Mouse (Mus musculus) kidney, adult 2 months (tissue): ENCODE results near the gene Jade1. TPM values are rescaled to one million over a fixed set of nuclear protein-coding genes. Genes with fewer than 3 reads are reported as not detected.
A peak's percentile ranks its signal among the peaks of the same experiment; 100 is the strongest.

Source experiments
- DNase-seq: peaks from one replicate; pipeline ENCODE4 v3.0.0; 2021
- H3K27ac ChIP-seq: fragments of 200-500 bp; 2 replicates; pipeline ENCODE4 v1.5.1; 2012; ENCODE audit warnings: low read depth, low read length, control low read depth, inconsistent platforms; ENCODE audit not compliant: insufficient read depth
- H3K27me3 ChIP-seq: fragments of 200-500 bp; replicated peaks from 2 replicates; pipeline ENCODE4 v1.6.1; 2012; ENCODE audit warnings: mild to moderate bottlenecking, moderate library complexity, low read length, inconsistent platforms; ENCODE audit not compliant: control insufficient read depth, insufficient read depth
- H3K36me3 ChIP-seq: fragments of 200-500 bp; 2 replicates; pipeline ENCODE4 v1.6.1; 2012; ENCODE audit warnings: mild to moderate bottlenecking, moderate library complexity, low read length, inconsistent platforms; ENCODE audit not compliant: control insufficient read depth, insufficient read depth
- H3K4me1 ChIP-seq: fragments of 200-500 bp; 2 replicates; pipeline ENCODE4 v1.6.1; 2011; ENCODE audit warnings: low read length; ENCODE audit not compliant: control insufficient read depth, insufficient read depth
- H3K4me3 ChIP-seq: fragments of 200-500 bp; 2 replicates; pipeline ENCODE4 v1.5.1; 2011; ENCODE audit warnings: mild to moderate bottlenecking, low read depth, low read length, control low read depth; ENCODE audit not compliant: insufficient read depth
- CTCF ChIP-seq: fragments of 200-500 bp; conservative IDR thresholded peaks from 2 replicates; pipeline ENCODE4 v1.5.1; 2011; ENCODE audit warnings: low read depth, mild to moderate bottlenecking, control low read depth, low read length, moderate library complexity, mixed read lengths; ENCODE audit not compliant: insufficient read depth, insufficient read length
- POLR2A ChIP-seq: fragments of 200-500 bp; IDR thresholded peaks from one replicate; pipeline ENCODE4 v1.6.1; 2011; ENCODE audit warnings: low read depth, low read length, control low read depth
- WGBS: fragments of 180-500 bp; shearing (Covaris S2); methylation state at CpG from one replicate; pipeline ENCODE4 v1.1.7; 2018; 5-methylcytosine and 5-hydroxymethylcytosine counted together
- polyA plus RNA-seq: library from polyadenylated mRNA; depleted of rRNA; stranded (reverse); fragments of >200 nt; gene quantifications from 2 replicates; pipeline ENCODE4 v1.2.3, GENCODE M21; 2012

Jade1 gene
- polyA plus RNA-seq, 1 experiment, result 29.9 TPM

- WGBS, result 1% methylated on average over 26 of the region's 26 CpGs
- H3K27me3 ChIP-seq, result no peaks in the 10 kb centered on the region
- no peaks in the 10 kb centered on the region for H3K36me3 ChIP-seq
- H3K27ac ChIP-seq, result peak overlapping the region; percentile 74; the same call in 1 of the 2 replicates
- no peak for TF ChIP-seq POLR2A
- TF ChIP-seq CTCF, result peak; percentile 28; the same call in 1 of the 2 replicates
- H3K4me1 ChIP-seq, result peaks cover 20% of the 10 kb centered on the region
- peak overlapping the region; percentile 51 for H3K4me3 ChIP-seq
- peak; percentile 89 for DNase-seq
Measured at GRCm38 (mm10) chr3:41565955-41566354, 10.4 kb downstream of the Jade1 start.

GRCm38 (mm10) chr3:41569943-41570342 lies 14.4 kb downstream of the Jade1 start:
- Histone ChIP-seq H3K36me3 (no peaks in the 10 kb centered on the region), H3K4me3 (no peak overlapping the region), H3K27me3 (no peaks in the 10 kb centered on the region), H3K4me1 (peaks cover 49% of the 10 kb centered on the region), H3K27ac (no peak overlapping the region)
- TF ChIP-seq POLR2A, result no peak
- TF ChIP-seq CTCF, result no peak
- whole genome bisulfite sequencing, result 75% methylated on average over 5 of the region's 5 CpGs
- DNase-seq, result no peak

- H3K4me1 ChIP-seq, result peaks cover 67% of the 10 kb centered on the region
- H3K27me3 ChIP-seq, result no peaks in the 10 kb centered on the region
- TF ChIP-seq POLR2A (no peak), CTCF (no peak)
- WGBS, result 59% methylated on average over 4 of the region's 4 CpGs
- no peak for DNase-seq
- H3K36me3 ChIP-seq, result no peaks in the 10 kb centered on the region
- no peak overlapping the region for H3K27ac ChIP-seq
- no peak overlapping the region for H3K4me3 ChIP-seq
Measured at GRCm38 (mm10) chr3:41572131-41572530, 16.6 kb downstream of the Jade1 start.

- Histone ChIP-seq H3K4me3 (no peak overlapping the region), H3K36me3 (no peaks in the 10 kb centered on the region), H3K27ac (no peak overlapping the region), H3K4me1 (peaks cover 68% of the 10 kb centered on the region), H3K27me3 (no peaks in the 10 kb centered on the region)
- 85% methylated on average over 11 of the region's 11 CpGs for WGBS
- DNase-seq, result no peak
- TF ChIP-seq CTCF (no peak), POLR2A (no peak)
Measured at GRCm38 (mm10) chr3:41572968-41573367, 17.4 kb downstream of the Jade1 start.

GRCm38 (mm10) chr3:41574208-41574607 lies 18.7 kb downstream of the Jade1 start:
- H3K4me1 ChIP-seq, result peaks cover 75% of the 10 kb centered on the region
- no peaks in the 10 kb centered on the region for H3K27me3 ChIP-seq
- DNase-seq, result no peak
- 44% methylated on average over 8 of the region's 8 CpGs for WGBS
- no peak overlapping the region for H3K4me3 ChIP-seq
- no peaks in the 10 kb centered on the region for H3K36me3 ChIP-seq
- 0 out of 2 replicates have a peak overlapping the region, but pooled peaks have one; percentile 57 for H3K27ac ChIP-seq
- no peak for TF ChIP-seq CTCF
- no peak for TF ChIP-seq POLR2A

- Histone ChIP-seq H3K4me3 (no peak overlapping the region), H3K27me3 (no peaks in the 10 kb centered on the region), H3K36me3 (no peaks in the 10 kb centered on the region), H3K27ac (peak overlapping the region; percentile 71), H3K4me1 (peaks cover 78% of the 10 kb centered on the region)
- TF ChIP-seq CTCF, result no peak
- TF ChIP-seq POLR2A, result no peak
- 19% methylated on average over 7 of the region's 7 CpGs for WGBS
- peak; percentile 83 for DNase-seq
Measured at GRCm38 (mm10) chr3:41574720-41575435, 19.3 kb downstream of the Jade1 start.

GRCm38 (mm10) chr3:41575971-41576370 lies 20.4 kb downstream of the Jade1 start:
- Histone ChIP-seq H3K4me3 (no peak overlapping the region), H3K36me3 (no peaks in the 10 kb centered on the region), H3K27me3 (no peaks in the 10 kb centered on the region), H3K4me1 (peaks cover 84% of the 10 kb centered on the region), H3K27ac (no peak overlapping the region)
- WGBS, result 48% methylated on average over 5 of the region's 5 CpGs
- TF ChIP-seq CTCF (no peak), POLR2A (no peak)
- DNase-seq, result no peak
